Mouse (Mus musculus) thymus, adult 2 months (tissue): ENCODE data around the gene Cd5. TPM values are rescaled to one million over a fixed set of nuclear protein-coding genes. Genes with fewer than 3 reads are reported as not detected.

ENCODE experiments used
- DNase-seq: peaks from one replicate; pipeline ENCODE4 v3.0.0; 2021
- H3K27ac ChIP-seq: fragments of 200-500 bp; 2 replicates; pipeline ENCODE4 v1.5.1; 2012; ENCODE audit warnings: low read length, control low read depth; ENCODE audit not compliant: control insufficient read depth, insufficient read depth
- H3K27me3 ChIP-seq: fragments of 200-500 bp; 2 replicates; pipeline ENCODE4 v1.6.1; 2012; ENCODE audit warnings: mild to moderate bottlenecking, low read length, moderate library complexity, mixed read lengths; ENCODE audit not compliant: control insufficient read depth, insufficient read depth
- H3K36me3 ChIP-seq: fragments of 200-500 bp; 2 replicates; pipeline ENCODE4 v1.6.1; 2012; ENCODE audit warnings: mild to moderate bottlenecking, low read length, moderate library complexity; ENCODE audit not compliant: control insufficient read depth, insufficient read depth
- H3K4me1 ChIP-seq: fragments of 200-500 bp; replicated peaks from 2 replicates; pipeline ENCODE4 v1.6.1; 2012; ENCODE audit warnings: low read length; ENCODE audit not compliant: control insufficient read depth, insufficient read depth
- H3K4me3 ChIP-seq: fragments of 200-500 bp; 2 replicates; pipeline ENCODE4 v1.5.1; 2012; ENCODE audit warnings: mild to moderate bottlenecking, low read length, control low read depth, moderate library complexity; ENCODE audit not compliant: control insufficient read depth, insufficient read depth
- CTCF ChIP-seq: fragments of 200-500 bp; IDR thresholded peaks from 2 replicates; pipeline ENCODE4 v1.5.1; 2012; ENCODE audit warnings: mild to moderate bottlenecking, control low read depth, low read length, moderate library complexity, borderline replicate concordance; ENCODE audit not compliant: control insufficient read depth, poor library complexity, insufficient read depth; ENCODE audit errors: extremely low read depth
- POLR2A ChIP-seq: fragments of 200-500 bp; IDR thresholded peaks from 2 replicates; pipeline ENCODE4 v1.6.1; 2012; ENCODE audit warnings: mild to moderate bottlenecking, low read length, control low read depth, moderate library complexity; ENCODE audit not compliant: control insufficient read depth, poor library complexity, insufficient read depth; ENCODE audit errors: extremely low read depth
- WGBS: fragments of 180-500 bp; shearing (Covaris S2); methylation state at CpG from one replicate; pipeline ENCODE4 v1.1.7; 2018; 5-methylcytosine and 5-hydroxymethylcytosine counted together
- polyA plus RNA-seq: library from polyadenylated mRNA; depleted of rRNA; stranded (reverse); fragments of >200 nt; gene quantifications from 2 replicates; pipeline ENCODE4 v1.2.3, GENCODE M21; 2012; rRNA removed

Gene Cd5
- polyA plus RNA-seq, 1 experiment: 282 TPM

DNA sequence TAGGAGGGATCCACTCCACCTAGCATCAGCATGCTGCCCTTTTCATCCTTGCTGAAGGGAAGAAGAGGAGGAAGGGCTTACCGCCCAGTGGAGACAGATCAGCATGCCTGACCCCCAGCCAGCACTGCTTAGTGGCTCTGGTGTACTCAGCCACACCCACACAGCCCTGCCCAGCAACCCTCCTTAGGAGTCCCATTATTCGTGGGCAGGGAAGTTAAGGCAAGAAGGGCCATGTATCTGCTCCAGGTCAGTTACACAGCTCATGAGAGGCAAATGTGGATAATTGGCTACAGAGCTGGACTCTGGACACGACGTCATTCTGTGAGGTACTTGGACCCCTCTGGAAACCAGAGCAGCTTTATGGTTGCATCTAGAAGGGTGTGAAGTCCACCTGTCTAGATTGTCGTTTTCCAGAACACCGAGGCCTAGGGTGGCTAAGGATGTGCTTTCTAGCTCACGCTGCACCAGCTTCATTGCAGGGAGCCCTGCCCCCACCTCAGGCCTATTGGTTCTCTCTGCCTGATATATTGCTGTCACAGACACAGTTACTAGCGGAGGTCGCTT lies 66.9 kb downstream of the Cd5 start:
- no peak overlapping the region for H3K27ac ChIP-seq
- no peaks in the 10 kb centered on the region for H3K4me1 ChIP-seq
- 91% methylated on average over 9 of the region's 9 CpGs for WGBS
- no peak overlapping the region for H3K4me3 ChIP-seq
- no peaks in the 10 kb centered on the region for H3K27me3 ChIP-seq
- TF ChIP-seq CTCF (no peak), POLR2A (no peak)
- no peaks in the 10 kb centered on the region for H3K36me3 ChIP-seq
- DNase-seq: no peak

- TF ChIP-seq POLR2A: no peak
- TF ChIP-seq CTCF: no peak
- H3K27me3 ChIP-seq: no peaks in the 10 kb centered on the region
- WGBS: 91% methylated on average over 4 of the region's 4 CpGs
Measured at GRCm38 (mm10) chr19:10671319-10671718, 67.5 kb downstream of the Cd5 start.

More at GRCm38 (mm10) chr19:10671319-10671718, 67.5 kb downstream of the Cd5 start:
- DNase-seq: no peak
- Histone ChIP-seq H3K36me3 (no peaks in the 10 kb centered on the region), H3K4me3 (no peak overlapping the region), H3K4me1 (no peaks in the 10 kb centered on the region), H3K27ac (no peak overlapping the region)

Other genes starting within 250 kb of the Cd5 start
- gene Cpsf7, start 213.7 kb downstream of the Cd5 start, polyA plus RNA-seq: 106 and 113 TPM in 2 replicates
- 42.1 and 42.2 TPM in 2 replicates for gene Sdhaf2, start 212.9 kb downstream of the Cd5 start, polyA plus RNA-seq
- 14.8 and 22.2 TPM in 2 replicates for gene Tmem216, start 182.8 kb downstream of the Cd5 start, polyA plus RNA-seq
- gene Cyb561a3, start 161.8 kb downstream of the Cd5 start, polyA plus RNA-seq: 87.9 and 93.7 TPM in 2 replicates
- 18.7 and 20.6 TPM in 2 replicates for gene Tmem138, start 161.6 kb downstream of the Cd5 start, polyA plus RNA-seq
- 154 and 156 TPM in 2 replicates for gene Ddb1, start 133.7 kb downstream of the Cd5 start, polyA plus RNA-seq
- 17.3 and 20.2 TPM in 2 replicates for gene Tkfc, start 133.3 kb downstream of the Cd5 start, polyA plus RNA-seq
- gene Vwce, start 104.8 kb downstream of the Cd5 start, polyA plus RNA-seq: 3.1 and 4.7 TPM in 2 replicates
- gene Pga5, start 60.9 kb downstream of the Cd5 start, polyA plus RNA-seq: 0.46 and 0.59 TPM in 2 replicates
- 38.2 and 40.4 TPM in 2 replicates for gene Vps37c, start 50.3 kb downstream of the Cd5 start, polyA plus RNA-seq
- gene Cd6, start 91.1 kb upstream of the Cd5 start, polyA plus RNA-seq: 317 and 321 TPM in 2 replicates
- gene Slc15a3, start 100.7 kb upstream of the Cd5 start, polyA plus RNA-seq: 26.1 and 29.7 TPM in 2 replicates
- 10.4 and 11.0 TPM in 2 replicates for gene Tmem132a, start 130.9 kb upstream of the Cd5 start, polyA plus RNA-seq
- gene Tmem109, start 143.0 kb upstream of the Cd5 start, polyA plus RNA-seq: 64.9 and 71.8 TPM in 2 replicates
- 349 and 357 TPM in 2 replicates for gene Prpf19, start 156.2 kb upstream of the Cd5 start, polyA plus RNA-seq
- gene Zp1, start 181.6 kb upstream of the Cd5 start, polyA plus RNA-seq: 0.23 and 0.33 TPM in 2 replicates
- 0.73 and 1.0 TPM in 2 replicates for gene Ptgdr2, start 198.2 kb upstream of the Cd5 start, polyA plus RNA-seq
- 5.8 and 8.8 TPM in 2 replicates for gene Ccdc86, start 210.3 kb upstream of the Cd5 start, polyA plus RNA-seq
- 1.8 and 2.8 TPM in 2 replicates for gene Ms4a10, start 235.7 kb upstream of the Cd5 start, polyA plus RNA-seq